Mouse (Mus musculus) cerebellum, postnatal 10 days (tissue): ENCODE results near the gene Ankrd34b.

Source experiments
- DNase-seq, 2 experiments: peaks; one replicate each; pipeline ENCODE4 v3.0.0; 2021; ENCODE audit warnings: mixed read lengths in 2 of 2

Ankrd34b gene

GRCm38 (mm10) chr13:92425758-92426264, at the start of gene Ankrd34b:
Gene Ankrd34b, plus strand, starts transcription at chr13:92425896.
- peak; percentile 93 to 96 for DNase-seq

- DNase-seq: no peak
These were observed 38.3 kb upstream of the Ankrd34b start for GRCm38 (mm10) chr13:92387367-92387766.

GRCm38 (mm10) chr13:92393047-92393661, 32.5 kb upstream of the Ankrd34b start:
- no peak for DNase-seq

GRCm38 (mm10) chr13:92398491-92399384, 27.0 kb upstream of the Ankrd34b start:
- peak; percentile 73 to 80 for DNase-seq

- peak; percentile 18 to 29 for DNase-seq
These were observed 23.6 kb upstream of the Ankrd34b start for GRCm38 (mm10) chr13:92402063-92402462.

GRCm38 (mm10) chr13:92403496-92403895, 22.2 kb upstream of the Ankrd34b start:
- no peak for DNase-seq

- no peak for DNase-seq
These were observed 15.2 kb upstream of the Ankrd34b start for GRCm38 (mm10) chr13:92410486-92410885.

GRCm38 (mm10) chr13:92419630-92420029, 6.1 kb upstream of the Ankrd34b start:
- DNase-seq: no peak

GRCm38 (mm10) chr13:92423711-92424110, 2.0 kb upstream of the Ankrd34b start:
- no peak for DNase-seq

- peak; percentile 82 to 86 for DNase-seq
These were observed 777 bp downstream of the Ankrd34b start for GRCm38 (mm10) chr13:92426294-92427051.

GRCm38 (mm10) chr13:92427351-92427855, 1.7 kb downstream of the Ankrd34b start:
- DNase-seq: peak; percentile 66 to 69

- DNase-seq: no peak
These were observed 13.0 kb downstream of the Ankrd34b start for GRCm38 (mm10) chr13:92438656-92439055.

- DNase-seq: no peak
These were observed 14.6 kb downstream of the Ankrd34b start for GRCm38 (mm10) chr13:92440286-92440685.

- DNase-seq: no peak
These were observed 21.2 kb downstream of the Ankrd34b start for GRCm38 (mm10) chr13:92446872-92447271.

GRCm38 (mm10) chr13:92464698-92465097, 39.0 kb downstream of the Ankrd34b start:
- DNase-seq: no peak

GRCm38 (mm10) chr13:92467891-92468290, 42.2 kb downstream of the Ankrd34b start:
- DNase-seq: no peak

- no peak for DNase-seq
These were observed 43.7 kb downstream of the Ankrd34b start for GRCm38 (mm10) chr13:92469381-92469780.

- DNase-seq: no peak
These were observed 44.5 kb downstream of the Ankrd34b start for GRCm38 (mm10) chr13:92470151-92470550.

GRCm38 (mm10) chr13:92483348-92483747, 57.7 kb downstream of the Ankrd34b start:
- peak; percentile 73 to 74 for DNase-seq

- peak; percentile 94 to 97 for DNase-seq
These were observed 58.3 kb downstream of the Ankrd34b start, which contains the start of gene Fam151b for GRCm38 (mm10) chr13:92483852-92484463. Gene Fam151b, minus strand, starts transcription at chr13:92484015.

GRCm38 (mm10) chr13:92490817-92491216, 65.1 kb downstream of the Ankrd34b start:
- DNase-seq: peak; percentile 21 to 34
